In the genomic region with DNA sequence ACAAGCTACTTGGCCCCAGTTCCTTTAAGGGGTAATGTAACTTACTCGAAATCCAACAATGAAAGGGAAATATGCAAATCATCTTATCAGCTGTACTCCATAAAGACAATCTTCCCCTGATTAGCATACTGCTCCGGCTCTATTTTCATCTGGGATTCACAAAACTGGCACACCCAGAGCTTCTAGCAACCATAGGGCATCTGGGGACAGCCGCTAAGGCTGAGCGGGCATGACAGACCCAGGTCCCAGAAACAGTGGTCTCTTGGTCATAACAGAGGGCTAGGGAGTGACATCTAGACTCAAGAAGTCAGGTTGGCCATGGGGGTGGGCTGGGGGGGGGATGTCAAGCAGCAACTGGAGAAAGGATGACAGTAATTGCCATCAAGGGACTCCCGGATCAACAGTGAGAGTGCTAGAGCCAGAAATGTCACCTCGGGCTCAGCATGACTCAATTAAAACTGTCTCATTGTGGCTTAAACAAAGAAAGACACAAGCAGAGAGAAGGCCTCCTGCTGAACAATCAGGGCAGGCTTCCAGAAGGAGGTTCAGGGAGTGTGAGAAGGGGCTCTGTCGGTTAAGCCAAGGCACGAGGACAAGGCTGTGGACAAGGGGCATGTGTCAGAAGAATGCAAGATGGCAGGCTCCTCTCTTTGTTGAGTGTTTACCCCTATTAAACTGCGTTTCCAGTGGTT, we compare ENCODE assay signal across 19 mouse cellular contexts. TPM values are rescaled to one million over a fixed set of nuclear protein-coding genes. Genes with fewer than 3 reads are reported as not detected.
A peak's percentile ranks its signal among the peaks of the same experiment; 100 is the strongest.
DNase-seq lines count a peak whose midpoint lies in the region; ATAC-seq and TF ChIP-seq lines count a peak whose summit lies in the region.
"Had no signal": no experiment of that assay in that cellular context is flagged by ENCODE, and none has a peak within 500 bp of the region (broad histone marks: within the 10 kb centered on the region; RNA-seq: fewer than 3 reads in every experiment).

No protein-coding gene starts in this region.

- no peak overlapping the region; the same call in 1 of the 2 replicates for H3K27ac ChIP-seq in forebrain, embryonic 15.5 days (replicated peaks)
- H3K27ac ChIP-seq in midbrain, postnatal 0 days (ENCODE audit: low read depth, low read length): no peak overlapping the region
- H3K27ac ChIP-seq: heart, embryonic 15.5 days; left cerebral cortex, adult 2 months; limb, embryonic 13.5 days; liver, embryonic 14.5 days had no signal

- H3K4me2 ChIP-seq in forebrain, embryonic 15.5 days (replicated peaks): no peak overlapping the region
- H3K4me2 ChIP-seq in midbrain, postnatal 0 days (ENCODE audit: low read depth, low read length, poor library complexity, severe bottlenecking): no peak overlapping the region
- H3K4me2 ChIP-seq: heart, embryonic 15.5 days; limb, embryonic 13.5 days had no signal

- 24% methylated on average over 9 of the region's 9 CpGs for WGBS in forebrain, embryonic 15.5 days
- 28% methylated on average over 9 of the region's 9 CpGs for WGBS in midbrain, postnatal 0 days

- no peak overlapping the region for H3K9ac ChIP-seq in forebrain, embryonic 15.5 days (replicated peaks)
- H3K9ac ChIP-seq in midbrain, postnatal 0 days (replicated peaks; ENCODE audit: low read length, poor library complexity, severe bottlenecking): no peak overlapping the region
- H3K9ac ChIP-seq: heart, embryonic 15.5 days; limb, embryonic 13.5 days; liver, embryonic 14.5 days had no signal

- intact Hi-C loops in left cerebral cortex, postnatal 4 days (cut with DNase I): no loop called here

- H3K27me3 ChIP-seq in forebrain, embryonic 15.5 days: no peaks in the 10 kb centered on the region
- H3K27me3 ChIP-seq in midbrain, postnatal 0 days (ENCODE audit: insufficient read depth, low read length): no peaks in the 10 kb centered on the region
- H3K27me3 ChIP-seq: limb, embryonic 13.5 days had no signal

- peaks cover 17% of the 10 kb centered on the region; the same call in 1 of the 2 replicates for H3K4me1 ChIP-seq in forebrain, embryonic 15.5 days
- peaks cover 4% of the 10 kb centered on the region; the same call in 1 of the 2 replicates for H3K4me1 ChIP-seq in midbrain, postnatal 0 days (ENCODE audit: insufficient read depth, low read length)
- H3K4me1 ChIP-seq: heart, embryonic 15.5 days; limb, embryonic 13.5 days had no signal

- H3K4me3 ChIP-seq in forebrain, embryonic 15.5 days: no peak overlapping the region
- no peak overlapping the region for H3K4me3 ChIP-seq in midbrain, postnatal 0 days (ENCODE audit: low read depth, low read length)
- H3K4me3 ChIP-seq: heart, embryonic 15.5 days; left cerebral cortex, adult 2 months; limb, embryonic 13.5 days had no signal

- TF ChIP-seq CTCF in midbrain, postnatal 0 days (IDR thresholded peaks at IDR 0.05): no peak

- ATAC-seq in forebrain, embryonic 15.5 days (replicated peaks): peak; percentile 66
- ATAC-seq in midbrain, postnatal 0 days (ENCODE audit: low FRiP score): no peak
- ATAC-seq: CD4-positive, CD25-positive, alpha-beta regulatory T cell, adult 4 months; intestine, postnatal 0 days had no signal

- DNase-seq in cerebellum, adult 9-11 months: peak; percentile 23
- DNase-seq in cerebellum, adult 11-12 months: no peak
- DNase-seq in left cerebral cortex, postnatal 4 days: peak; percentile 25
- DNase-seq in left cerebral cortex, adult 11 months (ENCODE audit: low spot score): no peak
- peak; percentile 30 for DNase-seq in midbrain, postnatal 0 days (ENCODE audit: low spot score)
- DNase-seq in ovary, postnatal 14 days (ENCODE audit: low spot score): no peak
- DNase-seq in kidney, adult 18-20 months: no peak
- DNase-seq: kidney, postnatal 10 days; thymus, postnatal 14 days had no signal

- H3K9me3 ChIP-seq in forebrain, embryonic 15.5 days: no peaks in the 10 kb centered on the region
- no peaks in the 10 kb centered on the region for H3K9me3 ChIP-seq in midbrain, postnatal 0 days (ENCODE audit: low read length)
- H3K9me3 ChIP-seq: heart, embryonic 15.5 days; limb, embryonic 13.5 days had no signal

- H3K36me3 ChIP-seq in forebrain, embryonic 15.5 days: no peaks in the 10 kb centered on the region
- H3K36me3 ChIP-seq in midbrain, postnatal 0 days (ENCODE audit: insufficient read depth, low read length): no peaks in the 10 kb centered on the region
- H3K36me3 ChIP-seq: G1E; heart, embryonic 15.5 days; limb, embryonic 13.5 days had no signal

RNA-seq across cellular contexts. Expression of a gene that starts 59.8 kb away (rescaled TPM):
- 100 to 1,000 TPM; 134 to 144 TPM for total RNA-seq in left cerebral cortex, postnatal 4 days (2021)
- 3.6 and 5.4 TPM in 2 replicates for polyA plus RNA-seq in forebrain, embryonic 15.5 days (2015; fragmentation: Nextera tagmentation; extraction: Ambion mirVana)
- total RNA-seq in midbrain, postnatal 0 days (2014; rRNA removed): 118 and 123 TPM in 2 replicates
- polyA plus RNA-seq in midbrain, postnatal 0 days (2015; fragmentation: Nextera tagmentation; extraction: Ambion mirVana): 17.8 and 20.5 TPM in 2 replicates
- total RNA-seq: granulocyte monocyte progenitor cell, adult 5-6 weeks; megakaryocyte progenitor cell, adult 5-6 weeks had no signal
- polyA plus RNA-seq: G1E had no signal

Comparison
In these comparisons a context has a peak if more than half of its experiments do, and no peak if none do; other contexts are left out.
1. DNase-seq: peak in cerebellum, adult 9-11 months (single experiment), left cerebral cortex, postnatal 4 days (single experiment) and midbrain, postnatal 0 days (single experiment); none in cerebellum, adult 11-12 months (single experiment), left cerebral cortex, adult 11 months (single experiment), ovary, postnatal 14 days (single experiment) and kidney, adult 18-20 months (single experiment).